18 mouse cellular contexts compared by ENCODE assay signal in the genomic region with DNA sequence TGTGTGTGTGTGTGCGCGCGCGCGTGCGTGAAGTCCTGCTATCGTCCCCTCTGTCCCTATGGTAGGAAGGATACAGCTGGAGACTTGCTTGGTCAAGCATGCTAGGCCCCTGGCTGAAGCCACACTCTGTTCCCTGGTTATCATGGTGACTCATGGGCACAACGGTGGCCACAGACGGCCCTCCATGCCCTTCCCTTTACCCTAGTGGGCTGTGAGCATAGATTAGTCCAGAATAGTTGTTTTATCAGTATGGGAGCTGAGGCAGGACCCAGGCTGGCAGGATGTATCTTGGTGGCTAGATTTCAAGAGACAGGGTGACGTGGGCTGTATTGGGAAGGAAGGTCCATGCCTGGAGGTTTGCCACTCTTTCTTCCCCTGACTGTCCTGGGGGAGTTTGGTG. TPM values are rescaled to one million over a fixed set of nuclear protein-coding genes. Genes with fewer than 3 reads are reported as not detected.
A peak's percentile ranks its signal among the peaks of the same experiment; 100 is the strongest.
DNase-seq lines count a peak whose midpoint lies in the region; ATAC-seq and TF ChIP-seq lines count a peak whose summit lies in the region.
"Had no signal": no experiment of that assay in that cellular context is flagged by ENCODE, and none has a peak within 500 bp of the region (broad histone marks: within the 10 kb centered on the region; RNA-seq: fewer than 3 reads in every experiment).

No protein-coding gene starts in this region.

- no peak for ATAC-seq in heart, embryonic 14.5 days (ENCODE audit: insufficient number of reproducible peaks, insufficient read depth, low FRiP score, low read depth)
- peak; percentile 56; the same call in 1 of the 2 replicates for ATAC-seq in liver, embryonic 14.5 days (ENCODE audit: insufficient read depth)
- ATAC-seq in midbrain, embryonic 11.5 days (ENCODE audit: low FRiP score): no peak
- ATAC-seq: forebrain, embryonic 16.5 days had no signal

- H3K36me3 ChIP-seq in heart, embryonic 14.5 days (ENCODE audit: control insufficient read depth, insufficient read depth, low read length): peaks cover 2% of the 10 kb centered on the region; the same call in 1 of the 2 replicates
- H3K36me3 ChIP-seq in liver, embryonic 14.5 days (replicated peaks; ENCODE audit: control insufficient read depth, insufficient read depth, low read depth): no peaks in the 10 kb centered on the region
- H3K36me3 ChIP-seq in midbrain, embryonic 11.5 days (ENCODE audit: control insufficient read depth, insufficient read depth, low read length): no peaks in the 10 kb centered on the region
- H3K36me3 ChIP-seq: embryonic facial prominence, embryonic 12.5 days; neural tube, embryonic 15.5 days had no signal

- TF ChIP-seq CTCF in cerebellum, adult 2 months (IDR thresholded peaks at IDR 0.05; ENCODE audit: borderline replicate concordance, insufficient read depth, low read depth, low read length): no peak
- TF ChIP-seq CTCF in liver, embryonic 14.5 days (IDR thresholded peaks at IDR 0.05; ENCODE audit: low read depth): no peak

- peaks cover 69% of the 10 kb centered on the region for H3K4me1 ChIP-seq in cerebellum, adult 2 months (ENCODE audit: control insufficient read depth, insufficient read depth, low read length)
- peaks cover 25 to 34% of the 10 kb centered on the region in 2 experiments for H3K4me1 ChIP-seq in heart, embryonic 14.5 days (ENCODE audit: control insufficient read depth in 2 of 2, insufficient read depth in 2 of 2, low read length in 2 of 2)
- 0 out of 4 replicates have a peak, but pooled peaks cover 0 to 2% of the 10 kb centered on the region in 2 experiments for H3K4me1 ChIP-seq in liver, embryonic 14.5 days (replicated peaks; ENCODE audit: control insufficient read depth in 2 of 2, insufficient read depth in 2 of 2, low read length in 1 of 2)
- peaks cover 7% of the 10 kb centered on the region; the same call in 1 of the 2 replicates for H3K4me1 ChIP-seq in midbrain, embryonic 11.5 days (ENCODE audit: control insufficient read depth, insufficient read depth, low read length)

- WGBS in cerebellum, adult 2 months: 74% methylated on average over 10 of the region's 10 CpGs
- 66% methylated on average over 10 of the region's 10 CpGs for WGBS in heart, embryonic 14.5 days
- WGBS in liver, embryonic 14.5 days (ENCODE audit: insufficient replicate concordance): 62% methylated on average over 10 of the region's 10 CpGs
- WGBS in midbrain, embryonic 11.5 days: 92% methylated on average over 10 of the region's 10 CpGs

- H3K9ac ChIP-seq in heart, embryonic 14.5 days (ENCODE audit: low read length): no peak overlapping the region
- H3K9ac ChIP-seq in liver, embryonic 14.5 days (replicated peaks): no peak overlapping the region
- no peak overlapping the region for H3K9ac ChIP-seq in midbrain, embryonic 11.5 days (ENCODE audit: low read length)
- H3K9ac ChIP-seq: embryonic facial prominence, embryonic 12.5 days; limb, embryonic 13.5 days; neural tube, embryonic 15.5 days had no signal

- TF ChIP-seq EP300 in liver, embryonic 14.5 days (IDR thresholded peaks at IDR 0.05; ENCODE audit: low read depth): peak; percentile 51

- H3K27ac ChIP-seq in cerebellum, adult 2 months (ENCODE audit: insufficient read depth, low read length): peak overlapping the region; percentile 13; the same call in 1 of the 2 replicates
- H3K27ac ChIP-seq in heart, embryonic 14.5 days (replicated peaks in 1 of 2; ENCODE audit: control insufficient read depth in 1 of 2, insufficient read depth in 1 of 2, low read depth in 2 of 2, low read length in 2 of 2): peak overlapping the region; percentile 73 to 84
- H3K27ac ChIP-seq in liver, embryonic 14.5 days: no peak overlapping the region
- H3K27ac ChIP-seq in midbrain, embryonic 11.5 days (ENCODE audit: low read depth, low read length): no peak overlapping the region
- H3K27ac ChIP-seq: embryonic facial prominence, embryonic 12.5 days; limb, embryonic 13.5 days; midbrain, embryonic 10.5 days; neural tube, embryonic 15.5 days had no signal

- H3K9me3 ChIP-seq in heart, embryonic 14.5 days (ENCODE audit: control insufficient read depth, low read length): no peaks in the 10 kb centered on the region
- no peaks in the 10 kb centered on the region for H3K9me3 ChIP-seq in liver, embryonic 14.5 days (ENCODE audit: control insufficient read depth, low read length)
- H3K9me3 ChIP-seq in midbrain, embryonic 11.5 days (ENCODE audit: control insufficient read depth, low read length): no peaks in the 10 kb centered on the region
- H3K9me3 ChIP-seq: embryonic facial prominence, embryonic 12.5 days; limb, embryonic 13.5 days; midbrain, embryonic 10.5 days; neural tube, embryonic 15.5 days had no signal

- H3K4me3 ChIP-seq in cerebellum, adult 2 months (replicated peaks; ENCODE audit: insufficient read depth, low read depth, low read length): no peak overlapping the region
- no peak overlapping the region for H3K4me3 ChIP-seq in heart, embryonic 14.5 days (ENCODE audit: control insufficient read depth in 1 of 2, insufficient read depth in 1 of 2, low read depth in 1 of 2, low read length in 2 of 2)
- H3K4me3 ChIP-seq in liver, embryonic 14.5 days (ENCODE audit: insufficient read depth in 1 of 2, low read depth in 2 of 2, low read length in 2 of 2): no peak overlapping the region
- H3K4me3 ChIP-seq in midbrain, embryonic 11.5 days (ENCODE audit: low read depth, low read length): no peak overlapping the region
- H3K4me3 ChIP-seq: embryonic facial prominence, embryonic 12.5 days; limb, embryonic 13.5 days; midbrain, embryonic 10.5 days; myocyte; neural tube, embryonic 15.5 days had no signal

- no peak for TF ChIP-seq POLR2A in cerebellum, adult 2 months (IDR thresholded peaks at IDR 0.05; ENCODE audit: borderline replicate concordance, insufficient read depth, low read length)

- no peak overlapping the region for H3K4me2 ChIP-seq in heart, embryonic 14.5 days (ENCODE audit: low read length)
- H3K4me2 ChIP-seq in liver, embryonic 14.5 days (ENCODE audit: low read depth): no peak overlapping the region
- H3K4me2 ChIP-seq in midbrain, embryonic 11.5 days: no peak overlapping the region
- H3K4me2 ChIP-seq: embryonic facial prominence, embryonic 12.5 days; limb, embryonic 13.5 days; neural tube, embryonic 15.5 days had no signal

- DNase-seq in cerebellum, adult 2 months: no peak
- DNase-seq in cerebellum, postnatal 4 days (ENCODE audit: low spot score in 2 of 2): no peak
- DNase-seq in 416B (ENCODE audit: low read depth): peak; percentile 94
- no peak for DNase-seq in liver, embryonic 14.5 days (ENCODE audit: low read depth in 3 of 3, low spot score in 3 of 3)
- DNase-seq in midbrain, embryonic 11.5 days (ENCODE audit: low spot score, missing footprints): no peak
- DNase-seq in thymus, postnatal 4 days: no peak
- DNase-seq in retina, embryonic 14.5 days (ENCODE audit: low spot score): no peak
- DNase-seq: kidney, adult 18-20 months; kidney, postnatal 36 days; right cerebral cortex, postnatal 4 days; thymus, postnatal 36 days had no signal

- H3K27me3 ChIP-seq in cerebellum, adult 2 months (ENCODE audit: control insufficient read depth, insufficient read depth, low read length): no peaks in the 10 kb centered on the region
- H3K27me3 ChIP-seq in heart, embryonic 14.5 days (ENCODE audit: control insufficient read depth, insufficient read depth, low read length): no peaks in the 10 kb centered on the region
- H3K27me3 ChIP-seq in liver, embryonic 14.5 days (ENCODE audit: control insufficient read depth, insufficient read depth, low read length): no peaks in the 10 kb centered on the region
- H3K27me3 ChIP-seq in midbrain, embryonic 11.5 days (ENCODE audit: control insufficient read depth, insufficient read depth, low read length): no peaks in the 10 kb centered on the region
- H3K27me3 ChIP-seq: embryonic facial prominence, embryonic 12.5 days; limb, embryonic 13.5 days; neural tube, embryonic 15.5 days had no signal

RNA-seq across cellular contexts. Expression of a gene that starts 31.3 kb away (rescaled TPM):
- 95.4 and 102 TPM in 2 replicates for polyA plus RNA-seq in cerebellum, adult 2 months (2012; rRNA removed)
- polyA plus RNA-seq in heart, embryonic 14.5 days (2014; fragmentation: Nextera tagmentation; extraction: Ambion mirVana): 14.5 and 16.3 TPM in 2 replicates
- polyA plus RNA-seq in liver, embryonic 14.5 days (2012; rRNA removed): 0.58 and 0.73 TPM in 2 replicates
- 0.77 and 1.2 TPM in 2 replicates for polyA plus RNA-seq in liver, embryonic 14.5 days (2014; fragmentation: Nextera tagmentation; extraction: Ambion mirVana)
- polyA plus RNA-seq in midbrain, embryonic 11.5 days (2014; fragmentation: Nextera tagmentation; extraction: Ambion mirVana): 0.69 and 1.2 TPM in 2 replicates

Comparison
In these comparisons a context has a peak if more than half of its experiments do, and no peak if none do; other contexts are left out.
1. H3K27ac ChIP-seq: peak in cerebellum, adult 2 months (single experiment) and heart, embryonic 14.5 days (2 of 2); none in liver, embryonic 14.5 days (single experiment) and midbrain, embryonic 11.5 days (single experiment).